Mouse (Mus musculus) midbrain, embryonic 16.5 days (tissue): ENCODE measurements around the gene Batf. TPM values are rescaled to one million over a fixed set of nuclear protein-coding genes. Genes with fewer than 3 reads are reported as not detected.

Experiments used
- ATAC-seq: fragments of 200-750 bp; cut with Nextera tagmentation; 2 replicates; pipeline ENCODE4 v1.8.0; 2017; ENCODE audit warnings: moderate TSS enrichment
- H3K27ac ChIP-seq: fragments of 300-500 bp; sonication (generic); 2 replicates; pipeline ENCODE4 v1.5.1; 2014; ENCODE audit warnings: mild to moderate bottlenecking, low read length, mixed read lengths
- H3K27me3 ChIP-seq: fragments of 300-500 bp; sonication (generic); 2 replicates; pipeline ENCODE4 v1.6.1; 2014; ENCODE audit warnings: low read depth, low read length, mixed read lengths; ENCODE audit not compliant: control insufficient read depth, insufficient read depth
- H3K36me3 ChIP-seq: fragments of 300-500 bp; sonication (generic); 2 replicates; pipeline ENCODE4 v1.6.1; 2014; ENCODE audit warnings: mild to moderate bottlenecking, low read length, moderate library complexity, mixed read lengths; ENCODE audit not compliant: control insufficient read depth, insufficient read depth
- H3K4me1 ChIP-seq: fragments of 300-500 bp; sonication (generic); 2 replicates; pipeline ENCODE4 v1.6.1; 2014; ENCODE audit warnings: mild to moderate bottlenecking, low read length, mixed read lengths; ENCODE audit not compliant: control insufficient read depth, insufficient read depth
- H3K4me2 ChIP-seq: fragments of 300-500 bp; sonication (generic); 2 replicates; pipeline ENCODE4 v1.6.1; 2014; ENCODE audit warnings: mild to moderate bottlenecking, low read length, mixed read lengths
- H3K4me3 ChIP-seq: fragments of 300-500 bp; sonication (generic); 2 replicates; pipeline ENCODE4 v1.5.1; 2014; ENCODE audit warnings: low read depth, mild to moderate bottlenecking, low read length, moderate library complexity, mixed read lengths
- H3K9ac ChIP-seq: fragments of 300-500 bp; sonication (generic); 2 replicates; pipeline ENCODE4 v1.6.1; 2014; ENCODE audit warnings: low read depth, low read length, mixed read lengths
- H3K9me3 ChIP-seq: fragments of 300-500 bp; sonication (generic); replicated peaks from 2 replicates; pipeline ENCODE4 v1.6.1; 2014; ENCODE audit warnings: mild to moderate bottlenecking, low read length, mixed read lengths; ENCODE audit not compliant: control insufficient read depth, poor library complexity, severe bottlenecking
- WGBS: fragments of 180-500 bp; shearing (Covaris S2); extraction: QIAGEN DNeasy Blood & Tissue Kit; methylation state at CpG from one replicate; pipeline ENCODE4 v1.1.7; 2014; 5-methylcytosine and 5-hydroxymethylcytosine counted together
- polyA plus RNA-seq: library from polyadenylated mRNA; unstranded; fragments of >200 nt; fragmentation: Nextera tagmentation; extraction: Ambion mirVana; gene quantifications from 2 replicates; pipeline ENCODE4 v1.2.1, GENCODE M21; 2015

Batf gene
- polyA plus RNA-seq, 1 experiment from 2014 or later, result 0.59 TPM

- 78% methylated on average over 3 of the region's 3 CpGs for WGBS
- Histone ChIP-seq H3K4me3 (no peak overlapping the region), H3K27ac (no peak overlapping the region), H3K36me3 (no peaks in the 10 kb centered on the region), H3K4me2 (no peak overlapping the region), H3K9me3 (no peaks in the 10 kb centered on the region), H3K27me3 (no peaks in the 10 kb centered on the region), H3K4me1 (no peaks in the 10 kb centered on the region), H3K9ac (no peak overlapping the region)
- ATAC-seq, result no peak
Observed at GRCm38 (mm10) chr12:85670080-85670479, 16.4 kb upstream of the Batf start.

GRCm38 (mm10) chr12:85673914-85674313 lies 12.6 kb upstream of the Batf start:
- no peaks in the 10 kb centered on the region for H3K27me3 ChIP-seq
- ATAC-seq, result no peak
- H3K27ac ChIP-seq, result no peak overlapping the region
- 91% methylated on average over 8 of the region's 8 CpGs for WGBS
- no peak overlapping the region for H3K4me2 ChIP-seq
- no peak overlapping the region for H3K4me3 ChIP-seq
- H3K36me3 ChIP-seq, result no peaks in the 10 kb centered on the region
- no peaks in the 10 kb centered on the region for H3K4me1 ChIP-seq
- H3K9ac ChIP-seq, result no peak overlapping the region
- H3K9me3 ChIP-seq, result no peaks in the 10 kb centered on the region

- Histone ChIP-seq H3K27ac (no peak overlapping the region), H3K9ac (no peak overlapping the region), H3K4me3 (no peak overlapping the region), H3K4me1 (no peaks in the 10 kb centered on the region), H3K4me2 (no peak overlapping the region), H3K36me3 (no peaks in the 10 kb centered on the region), H3K27me3 (no peaks in the 10 kb centered on the region), H3K9me3 (no peaks in the 10 kb centered on the region)
- ATAC-seq, result no peak
- 83% methylated on average over 5 of the region's 5 CpGs for WGBS
Observed at GRCm38 (mm10) chr12:85679117-85679516, 7.4 kb upstream of the Batf start.

GRCm38 (mm10) chr12:85679808-85680207 lies 6.7 kb upstream of the Batf start:
- WGBS, result 48% methylated on average over 2 of the region's 2 CpGs
- ATAC-seq, result no peak

GRCm38 (mm10) chr12:85682328-85682727 lies 4.1 kb upstream of the Batf start:
- WGBS, result 49% methylated on average over 2 of the region's 2 CpGs
- ATAC-seq, result no peak

More at GRCm38 (mm10) chr12:85679808-85680207, 6.7 kb upstream of the Batf start:
- Histone ChIP-seq H3K4me2 (no peak overlapping the region), H3K9ac (no peak overlapping the region), H3K4me1 (no peaks in the 10 kb centered on the region), H3K36me3 (no peaks in the 10 kb centered on the region), H3K4me3 (no peak overlapping the region), H3K27ac (no peak overlapping the region), H3K27me3 (no peaks in the 10 kb centered on the region), H3K9me3 (no peaks in the 10 kb centered on the region)

GRCm38 (mm10) chr12:85684411-85685275 lies 1.8 kb upstream of the Batf start:
- Histone ChIP-seq H3K4me2 (no peak overlapping the region), H3K4me1 (no peaks in the 10 kb centered on the region), H3K36me3 (no peaks in the 10 kb centered on the region), H3K9me3 (no peaks in the 10 kb centered on the region), H3K4me3 (no peak overlapping the region), H3K27me3 (no peaks in the 10 kb centered on the region), H3K27ac (no peak overlapping the region), H3K9ac (no peak overlapping the region)
- ATAC-seq, result no peak
- WGBS, result 84% methylated on average over 16 of the region's 16 CpGs

More at GRCm38 (mm10) chr12:85682328-85682727, 4.1 kb upstream of the Batf start:
- H3K27ac ChIP-seq, result no peak overlapping the region
- H3K36me3 ChIP-seq, result no peaks in the 10 kb centered on the region
- H3K9ac ChIP-seq, result no peak overlapping the region
- no peaks in the 10 kb centered on the region for H3K9me3 ChIP-seq
- H3K4me2 ChIP-seq, result no peak overlapping the region
- H3K4me1 ChIP-seq, result no peaks in the 10 kb centered on the region
- no peaks in the 10 kb centered on the region for H3K27me3 ChIP-seq
- H3K4me3 ChIP-seq, result no peak overlapping the region

GRCm38 (mm10) chr12:85687217-85687533 lies 706 bp downstream of the Batf start:
- Histone ChIP-seq H3K4me3 (no peak overlapping the region), H3K36me3 (no peaks in the 10 kb centered on the region), H3K27ac (no peak overlapping the region), H3K9ac (no peak overlapping the region), H3K27me3 (no peaks in the 10 kb centered on the region), H3K4me1 (no peaks in the 10 kb centered on the region), H3K4me2 (no peak overlapping the region), H3K9me3 (no peaks in the 10 kb centered on the region)
- ATAC-seq, result no peak
- 83% methylated on average over 7 of the region's 7 CpGs for whole genome bisulfite sequencing

- no peak overlapping the region for H3K4me2 ChIP-seq
- H3K36me3 ChIP-seq, result no peaks in the 10 kb centered on the region
- no peak overlapping the region for H3K9ac ChIP-seq
- no peaks in the 10 kb centered on the region for H3K9me3 ChIP-seq
- no peaks in the 10 kb centered on the region for H3K4me1 ChIP-seq
- H3K27ac ChIP-seq, result no peak overlapping the region
- H3K27me3 ChIP-seq, result no peaks in the 10 kb centered on the region
- WGBS, result 71% methylated on average over 6 of the region's 6 CpGs
- ATAC-seq, result no peak
- no peak overlapping the region for H3K4me3 ChIP-seq
Observed at GRCm38 (mm10) chr12:85687846-85688245, 1.4 kb downstream of the Batf start.

- Histone ChIP-seq H3K4me1 (no peaks in the 10 kb centered on the region), H3K4me2 (no peak overlapping the region), H3K9ac (no peak overlapping the region), H3K27ac (no peak overlapping the region), H3K36me3 (no peaks in the 10 kb centered on the region), H3K4me3 (no peak overlapping the region), H3K27me3 (no peaks in the 10 kb centered on the region; the same call in 1 of the 2 replicates), H3K9me3 (no peaks in the 10 kb centered on the region)
- ATAC-seq, result no peak
- WGBS, result 88% methylated on average over 2 of the region's 2 CpGs
Observed at GRCm38 (mm10) chr12:85695787-85696186, 9.3 kb downstream of the Batf start.
